Mouse (Mus musculus) testis, adult 2 months (tissue): ENCODE measurements around the gene Dmrt3.

ENCODE experiments used
- CTCF ChIP-seq: fragments of 200-500 bp; IDR thresholded peaks from 2 replicates; pipeline ENCODE4 v1.5.1; 2012; ENCODE audit warnings: low read depth, mild to moderate bottlenecking, inconsistent platforms, low read length, moderate library complexity; ENCODE audit not compliant: control insufficient read depth, insufficient read depth, insufficient replicate concordance
- POLR2A ChIP-seq: fragments of 200-500 bp; IDR thresholded peaks from 2 replicates; pipeline ENCODE4 v1.6.1; 2012; ENCODE audit warnings: low read depth, mild to moderate bottlenecking, inconsistent platforms, low read length, moderate library complexity; ENCODE audit not compliant: control insufficient read depth

GRCm38 (mm10) chr19:25574981-25575814, 34.9 kb upstream of the Dmrt3 start:
- TF ChIP-seq POLR2A (no peak), CTCF (no peak)
